Mouse (Mus musculus): ENCODE data around the gene Sez6l2.

- TF ChIP-seq CTCF (IDR thresholded peaks at IDR 0.05), result no peak
- no peak for TF ChIP-seq EP300 (IDR thresholded peaks at IDR 0.05)
These were observed 62.0 kb downstream of the Sez6l2 start for GRCm38 (mm10) chr7:127012374-127012773.

All from lung, postnatal 0 days (tissue).